Mouse (Mus musculus) bone marrow, adult 2 months (tissue): ENCODE data around the gene Wars. TPM values are rescaled to one million over a fixed set of nuclear protein-coding genes. Genes with fewer than 3 reads are reported as not detected.

Experiments
- H3K27ac ChIP-seq: fragments of 200-500 bp; 2 replicates; pipeline ENCODE4 v1.5.1; 2012; ENCODE audit warnings: low read depth, mild to moderate bottlenecking, control low read depth, inconsistent platforms, low read length; ENCODE audit not compliant: control insufficient read depth, poor library complexity, insufficient read depth
- H3K4me1 ChIP-seq: fragments of 200-500 bp; 2 replicates; pipeline ENCODE4 v1.6.1; 2011; ENCODE audit warnings: low read length; ENCODE audit not compliant: control insufficient read depth, insufficient read depth
- H3K4me3 ChIP-seq: fragments of 200-500 bp; replicated peaks from 2 replicates; pipeline ENCODE3; 2011; ENCODE audit warnings: mild to moderate bottlenecking, low read depth, low read length, control low read depth; ENCODE audit not compliant: control insufficient read depth
- CTCF ChIP-seq: fragments of 200-500 bp; IDR thresholded peaks from 2 replicates; pipeline ENCODE4 v1.5.1; 2011; ENCODE audit warnings: low read length, control low read depth; ENCODE audit not compliant: control insufficient read depth, insufficient read depth
- POLR2A ChIP-seq: fragments of 200-500 bp; IDR thresholded peaks from 2 replicates; pipeline ENCODE4 v1.6.1; 2011; ENCODE audit warnings: low read depth, mild to moderate bottlenecking, control low read depth, low read length, borderline replicate concordance; ENCODE audit not compliant: control insufficient read depth
- WGBS: fragments of 180-500 bp; shearing (Covaris S2); methylation state at CpG from one replicate; pipeline ENCODE4 v1.1.7; 2018; 5-methylcytosine and 5-hydroxymethylcytosine counted together
- polyA plus RNA-seq: library from polyadenylated mRNA; stranded (reverse); fragments of >200 nt; gene quantifications from 2 replicates; pipeline ENCODE4 v1.2.4, GENCODE M21; 2011; ENCODE audit warnings: low replicate concordance; ENCODE audit not compliant: missing spikeins, insufficient read depth, insufficient read length

Wars gene
- polyA plus RNA-seq, 1 experiment: 14.6 TPM

GRCm38 (mm10) chr12:108831966-108832643 is 61.9 kb downstream of the Wars start:
- TF ChIP-seq CTCF: no peak
- no peak for TF ChIP-seq POLR2A
- no peak overlapping the region for H3K4me3 ChIP-seq
- WGBS: 31% methylated on average over 9 of the region's 9 CpGs
- peaks cover 8% of the 10 kb centered on the region; the same call in 1 of the 2 replicates for H3K4me1 ChIP-seq
- H3K27ac ChIP-seq: 0 out of 2 replicates have a peak overlapping the region, but pooled peaks have one; percentile 16

- no peak for TF ChIP-seq POLR2A
- TF ChIP-seq CTCF: no peak
- peaks cover 8% of the 10 kb centered on the region; the same call in 1 of the 2 replicates for H3K4me1 ChIP-seq
- H3K4me3 ChIP-seq: no peak overlapping the region
- 82% methylated on average over 6 of the region's 6 CpGs for WGBS
- H3K27ac ChIP-seq: no peak overlapping the region
These were observed 63.6 kb downstream of the Wars start for GRCm38 (mm10) chr12:108830358-108830757.

GRCm38 (mm10) chr12:108829636-108830035 is 64.3 kb downstream of the Wars start:
- 84% methylated on average over 5 of the region's 5 CpGs for WGBS
- Histone ChIP-seq H3K27ac (no peak overlapping the region), H3K4me1 (peaks cover 6% of the 10 kb centered on the region; the same call in 1 of the 2 replicates), H3K4me3 (no peak overlapping the region)
- TF ChIP-seq POLR2A (no peak), CTCF (no peak)

DNA sequence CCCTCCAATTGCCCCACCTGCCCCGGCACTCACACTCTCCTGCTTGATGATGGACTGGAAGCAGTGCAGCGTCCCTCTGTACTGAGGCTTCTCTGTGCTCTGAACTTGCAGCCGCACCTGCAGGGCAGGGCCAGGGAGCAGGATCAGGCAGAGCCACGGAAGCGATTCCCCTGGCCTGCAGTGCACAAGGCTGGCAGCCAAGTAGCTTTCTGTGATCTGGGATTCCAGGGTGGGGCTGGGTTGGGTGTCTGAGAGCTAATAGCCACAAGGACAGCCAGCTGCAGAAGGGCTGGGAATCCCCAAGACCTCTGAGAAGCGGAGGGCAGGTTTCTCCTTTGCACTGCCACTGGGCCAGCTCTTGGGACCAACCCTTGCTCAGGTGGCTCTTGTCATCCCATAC is 66.3 kb downstream of the Wars start:
- WGBS: 89% methylated on average over 6 of the region's 6 CpGs
- TF ChIP-seq CTCF: no peak
- no peak for TF ChIP-seq POLR2A
- Histone ChIP-seq H3K4me1 (peaks cover 3% of the 10 kb centered on the region; the same call in 1 of the 2 replicates), H3K27ac (no peak overlapping the region), H3K4me3 (no peak overlapping the region)

- no peak overlapping the region for H3K27ac ChIP-seq
- H3K4me3 ChIP-seq: no peak overlapping the region
- 94% methylated on average over 28 of the region's 28 CpGs for whole genome bisulfite sequencing
- TF ChIP-seq POLR2A (no peak), CTCF (no peak)
- no peaks in the 10 kb centered on the region for H3K4me1 ChIP-seq
These were observed 66.9 kb downstream of the Wars start for GRCm38 (mm10) chr12:108826958-108827535.

GRCm38 (mm10) chr12:108826282-108826957 is 67.6 kb downstream of the Wars start:
- H3K4me1 ChIP-seq: no peaks in the 10 kb centered on the region
- 92% methylated on average over 19 of the region's 19 CpGs for WGBS
- TF ChIP-seq POLR2A: no peak
- TF ChIP-seq CTCF: no peak
- H3K4me3 ChIP-seq: no peak overlapping the region
- no peak overlapping the region for H3K27ac ChIP-seq

GRCm38 (mm10) chr12:108825561-108826224 is 68.3 kb downstream of the Wars start:
- no peaks in the 10 kb centered on the region for H3K4me1 ChIP-seq
- TF ChIP-seq POLR2A (no peak), CTCF (no peak)
- no peak overlapping the region for H3K4me3 ChIP-seq
- WGBS: 87% methylated on average over 13 of the region's 13 CpGs
- no peak overlapping the region for H3K27ac ChIP-seq
